Comparison of ENCODE assay signal across 9 mouse cellular contexts in the genomic region with DNA sequence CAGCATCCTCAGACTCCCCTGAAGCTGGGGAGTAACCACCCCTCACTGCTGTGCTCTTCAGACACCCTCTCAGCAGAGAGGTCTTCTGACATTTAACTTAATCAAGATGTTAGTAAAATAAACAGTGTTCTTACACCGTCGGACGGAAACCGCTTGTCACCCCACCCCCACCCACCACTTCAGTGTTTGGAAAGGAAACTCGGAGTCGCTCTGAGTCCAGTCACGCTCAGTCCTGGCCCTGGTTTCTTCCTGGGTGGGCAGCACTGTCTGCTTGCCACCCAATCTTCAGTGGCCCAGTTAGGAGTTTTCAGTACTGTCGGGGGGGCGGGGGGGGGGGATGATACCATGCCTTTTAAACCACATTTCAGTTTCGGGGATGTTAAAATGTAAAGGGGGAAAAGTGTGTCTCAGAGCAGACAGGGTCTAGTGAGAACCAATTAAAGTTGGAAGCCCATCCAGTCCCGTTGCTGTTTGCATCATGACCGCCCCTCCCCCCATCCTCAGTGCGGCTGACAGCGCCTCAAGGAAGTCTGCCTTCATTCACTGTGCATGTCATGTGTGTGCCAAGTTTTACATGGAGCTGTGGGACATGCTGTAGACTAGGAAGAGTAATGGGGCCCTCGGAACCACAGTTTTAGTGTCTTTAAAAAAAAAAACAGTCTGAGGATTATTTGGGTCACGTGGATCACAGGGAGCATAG.
A peak's percentile ranks its signal among the peaks of the same experiment; 100 is the strongest.
DNase-seq lines count a peak whose midpoint lies in the region; ATAC-seq and TF ChIP-seq lines count a peak whose summit lies in the region.
"Had no signal": no experiment of that assay in that cellular context is flagged by ENCODE, and none has a peak within 500 bp of the region (broad histone marks: within the 10 kb centered on the region; RNA-seq: fewer than 3 reads in every experiment).

No protein-coding gene starts in this region.

- H3K4me2 ChIP-seq in hindbrain, embryonic 14.5 days (replicated peaks), result no peak overlapping the region
- H3K4me2 ChIP-seq in lung, postnatal 0 days (replicated peaks; ENCODE audit: low read depth, low read length), result 0 out of 2 replicates have a peak overlapping the region, but pooled peaks have one; percentile 3
- H3K4me2 ChIP-seq in forebrain, embryonic 16.5 days (ENCODE audit: low read length), result no peak overlapping the region
- H3K4me2 ChIP-seq: limb, embryonic 13.5 days had no signal

- no peak for TF ChIP-seq CTCF in lung, postnatal 0 days (IDR thresholded peaks at IDR 0.05)

- no peaks in the 10 kb centered on the region for H3K4me1 ChIP-seq in hindbrain, embryonic 14.5 days (replicated peaks; ENCODE audit: control insufficient read depth, insufficient read depth, low read length)
- H3K4me1 ChIP-seq in hindbrain, embryonic 10.5 days (replicated peaks), result peaks cover 17% of the 10 kb centered on the region; the same call in 1 of the 2 replicates
- H3K4me1 ChIP-seq in lung, postnatal 0 days (ENCODE audit: insufficient read depth, low read depth, low read length), result no peaks in the 10 kb centered on the region
- H3K4me1 ChIP-seq in forebrain, embryonic 16.5 days (replicated peaks; ENCODE audit: control insufficient read depth, insufficient read depth, low read length), result peaks cover 18% of the 10 kb centered on the region

- 0 out of 2 replicates have a peak, but pooled peaks have one; percentile 53 for ATAC-seq in hindbrain, embryonic 14.5 days (ENCODE audit: low FRiP score)
- ATAC-seq in lung, postnatal 0 days, result peak; percentile 48
- ATAC-seq in activated CD4-positive, CD25-positive, alpha-beta regulatory T cell, adult 4 months, result peak; percentile 34
- ATAC-seq in forebrain, embryonic 16.5 days, result peak; percentile 43; the same call in 1 of the 2 replicates

- no peak for TF ChIP-seq EP300 in lung, postnatal 0 days (IDR thresholded peaks at IDR 0.05)

- no peaks in the 10 kb centered on the region for H3K9me3 ChIP-seq in hindbrain, embryonic 14.5 days (ENCODE audit: control insufficient read depth, low read length)
- H3K9me3 ChIP-seq in hindbrain, embryonic 10.5 days, result peaks cover 7% of the 10 kb centered on the region; the same call in 1 of the 2 replicates
- H3K9me3 ChIP-seq in lung, postnatal 0 days (ENCODE audit: low read length), result no peaks in the 10 kb centered on the region
- no peaks in the 10 kb centered on the region for H3K9me3 ChIP-seq in forebrain, embryonic 16.5 days (ENCODE audit: control insufficient read depth, low read length)
- H3K9me3 ChIP-seq: limb, embryonic 13.5 days had no signal

- H3K27ac ChIP-seq in hindbrain, embryonic 14.5 days, result no peak overlapping the region
- H3K27ac ChIP-seq in hindbrain, embryonic 10.5 days, result no peak overlapping the region
- H3K27ac ChIP-seq in lung, postnatal 0 days (ENCODE audit: low read length), result peak overlapping the region; percentile 23
- H3K27ac ChIP-seq in forebrain, embryonic 16.5 days (ENCODE audit: low read length), result no peak overlapping the region
- H3K27ac ChIP-seq: limb, embryonic 13.5 days had no signal

- H3K4me3 ChIP-seq in hindbrain, embryonic 14.5 days (replicated peaks; ENCODE audit: low read length), result no peak overlapping the region
- no peak overlapping the region for H3K4me3 ChIP-seq in hindbrain, embryonic 10.5 days
- H3K4me3 ChIP-seq in lung, postnatal 0 days (ENCODE audit: low read depth, low read length), result no peak overlapping the region
- H3K4me3 ChIP-seq in forebrain, embryonic 16.5 days (replicated peaks; ENCODE audit: low read length), result no peak overlapping the region
- H3K4me3 ChIP-seq: limb, embryonic 13.5 days had no signal

- DNase-seq in hindbrain, embryonic 14.5 days (ENCODE audit: low spot score), result no peak
- DNase-seq in hindbrain, embryonic 10.5 days (ENCODE audit: low spot score), result no peak
- peak; percentile 46 for DNase-seq in lung, postnatal 0 days (ENCODE audit: low spot score)
- DNase-seq in lung, postnatal 25 days (ENCODE audit: low spot score), result no peak
- DNase-seq in testis, postnatal 14 days (ENCODE audit: low spot score), result no peak
- DNase-seq in urinary bladder, adult 18-20 months (ENCODE audit: low spot score in 2 of 2), result no peak

- 74% methylated on average over 16 of the region's 16 CpGs for WGBS in hindbrain, embryonic 14.5 days
- WGBS in hindbrain, embryonic 10.5 days, result 82% methylated on average over 16 of the region's 16 CpGs
- WGBS in lung, postnatal 0 days, result 35% methylated on average over 16 of the region's 16 CpGs
- WGBS in forebrain, embryonic 16.5 days, result 70% methylated on average over 16 of the region's 16 CpGs

- no peak overlapping the region for H3K9ac ChIP-seq in hindbrain, embryonic 14.5 days
- H3K9ac ChIP-seq in lung, postnatal 0 days (replicated peaks; ENCODE audit: low read depth), result no peak overlapping the region
- H3K9ac ChIP-seq in forebrain, embryonic 16.5 days (replicated peaks; ENCODE audit: low read depth, low read length), result no peak overlapping the region
- H3K9ac ChIP-seq: limb, embryonic 13.5 days had no signal

- H3K36me3 ChIP-seq in hindbrain, embryonic 14.5 days (replicated peaks; ENCODE audit: control insufficient read depth, insufficient read depth), result no peaks in the 10 kb centered on the region
- 0 out of 2 replicates have a peak, but pooled peaks cover 3% of the 10 kb centered on the region for H3K36me3 ChIP-seq in hindbrain, embryonic 10.5 days
- H3K36me3 ChIP-seq in lung, postnatal 0 days (ENCODE audit: insufficient read depth, low read length), result no peaks in the 10 kb centered on the region
- no peaks in the 10 kb centered on the region for H3K36me3 ChIP-seq in forebrain, embryonic 16.5 days (ENCODE audit: control insufficient read depth, insufficient read depth)

- H3K27me3 ChIP-seq in hindbrain, embryonic 14.5 days (ENCODE audit: control insufficient read depth, insufficient read depth, low read length), result no peaks in the 10 kb centered on the region
- no peaks in the 10 kb centered on the region for H3K27me3 ChIP-seq in hindbrain, embryonic 10.5 days (ENCODE audit: insufficient read depth, poor library complexity, severe bottlenecking)
- no peaks in the 10 kb centered on the region for H3K27me3 ChIP-seq in lung, postnatal 0 days (replicated peaks; ENCODE audit: insufficient read depth, low read length)
- H3K27me3 ChIP-seq in forebrain, embryonic 16.5 days (replicated peaks; ENCODE audit: control insufficient read depth, insufficient read depth, low read length), result no peaks in the 10 kb centered on the region
- H3K27me3 ChIP-seq: limb, embryonic 13.5 days had no signal
